Mouse (Mus musculus) spleen, adult 2 months (tissue): Measurements from ENCODE around the gene Sh3bp2. TPM values are rescaled to one million over a fixed set of nuclear protein-coding genes. Genes with fewer than 3 reads are reported as not detected.

Source experiments
- DNase-seq, 2 experiments: peaks; one replicate each; pipeline versions ENCODE4 v3.0.0 to v3.0.0-alpha.2; 2012 to 2021; ENCODE audit warnings: low spot score in 2 of 2, low read depth in 1 of 2
- H3K27ac ChIP-seq: fragments of 200-500 bp; 2 replicates; pipeline ENCODE4 v1.5.1; 2012; ENCODE audit warnings: low read length, inconsistent platforms; ENCODE audit not compliant: insufficient read depth
- H3K27me3 ChIP-seq: fragments of 200-500 bp; 2 replicates; pipeline ENCODE4 v1.6.1; 2012; ENCODE audit warnings: mild to moderate bottlenecking, moderate library complexity, low read length, inconsistent platforms; ENCODE audit not compliant: control insufficient read depth, insufficient read depth
- H3K36me3 ChIP-seq: fragments of 200-500 bp; 2 replicates; pipeline ENCODE4 v1.6.1; 2012; ENCODE audit warnings: mild to moderate bottlenecking, low read length, inconsistent platforms; ENCODE audit not compliant: control insufficient read depth, insufficient read depth
- H3K4me1 ChIP-seq: fragments of 200-500 bp; 2 replicates; pipeline ENCODE4 v1.6.1; 2011; ENCODE audit warnings: inconsistent platforms; ENCODE audit not compliant: control insufficient read depth, insufficient read depth, insufficient read length
- H3K4me3 ChIP-seq: fragments of 200-500 bp; 2 replicates; pipeline ENCODE4 v1.5.1; 2011; ENCODE audit warnings: mild to moderate bottlenecking, inconsistent platforms; ENCODE audit not compliant: insufficient read depth, insufficient read length; ENCODE audit errors: extremely low read depth
- CTCF ChIP-seq: fragments of 200-500 bp; IDR thresholded peaks from 2 replicates; pipeline ENCODE4 v1.5.1; 2011; ENCODE audit warnings: mild to moderate bottlenecking, inconsistent platforms; ENCODE audit not compliant: insufficient read depth, insufficient read length, insufficient replicate concordance; ENCODE audit errors: extremely low read depth
- POLR2A ChIP-seq: fragments of 200-500 bp; IDR thresholded peaks from 2 replicates; pipeline ENCODE4 v1.6.1; 2011; ENCODE audit warnings: low read depth, low read length, inconsistent platforms
- WGBS: fragments of 180-500 bp; shearing (Covaris S2); methylation state at CpG from one replicate; pipeline ENCODE4 v1.1.7; 2018; 5-methylcytosine and 5-hydroxymethylcytosine counted together
- polyA plus RNA-seq: library from polyadenylated mRNA; depleted of rRNA; stranded (reverse); fragments of >200 nt; gene quantifications from 2 replicates; pipeline ENCODE4 v1.2.3, GENCODE M21; 2012

Sh3bp2 gene
- polyA plus RNA-seq, 1 experiment: 51.3 TPM

- peak in 1 of 2 experiments; percentile 56 for DNase-seq
- H3K4me3 ChIP-seq: peak overlapping the region; percentile 61
- peaks cover 45% of the 10 kb centered on the region; the same call in 1 of the 2 replicates for H3K4me1 ChIP-seq
- no peaks in the 10 kb centered on the region for H3K27me3 ChIP-seq
- peak overlapping the region; percentile 82 for H3K27ac ChIP-seq
- 11% methylated on average over 4 of the region's 4 CpGs for WGBS
- peaks cover 3% of the 10 kb centered on the region; the same call in 1 of the 2 replicates for H3K36me3 ChIP-seq
- TF ChIP-seq CTCF: no peak
- peak; percentile 35 for TF ChIP-seq POLR2A
Measured at GRCm38 (mm10) chr5:34543114-34543513, 17.5 kb downstream of the Sh3bp2 start.

GRCm38 (mm10) chr5:34547410-34547809, 21.8 kb downstream of the Sh3bp2 start:
- DNase-seq: no peak
- H3K36me3 ChIP-seq: peaks cover 12% of the 10 kb centered on the region; the same call in 1 of the 2 replicates
- H3K27ac ChIP-seq: no peak overlapping the region

GRCm38 (mm10) chr5:34549135-34549482, 23.5 kb downstream of the Sh3bp2 start:
- no peak overlapping the region for H3K27ac ChIP-seq
- H3K4me3 ChIP-seq: peak overlapping the region; percentile 55
- DNase-seq: no peak
- no peaks in the 10 kb centered on the region for H3K27me3 ChIP-seq
- peaks cover 20% of the 10 kb centered on the region for H3K36me3 ChIP-seq
- TF ChIP-seq CTCF: no peak
- no peak for TF ChIP-seq POLR2A
- H3K4me1 ChIP-seq: peaks cover 27% of the 10 kb centered on the region
- WGBS: 44% methylated on average over 8 of the region's 8 CpGs

More at GRCm38 (mm10) chr5:34547410-34547809, 21.8 kb downstream of the Sh3bp2 start:
- H3K27me3 ChIP-seq: no peaks in the 10 kb centered on the region
- H3K4me1 ChIP-seq: peaks cover 39% of the 10 kb centered on the region
- TF ChIP-seq CTCF: peak; percentile 44; the same call in 1 of the 2 replicates
- no peak for TF ChIP-seq POLR2A
- H3K4me3 ChIP-seq: no peak overlapping the region

GRCm38 (mm10) chr5:34549483-34550221, 24.0 kb downstream of the Sh3bp2 start:
- TF ChIP-seq POLR2A (no peak), CTCF (no peak)
- DNase-seq: no peak
- WGBS: 3% methylated on average over 48 of the region's 49 CpGs
- no peaks in the 10 kb centered on the region for H3K27me3 ChIP-seq
- peaks cover 20% of the 10 kb centered on the region for H3K36me3 ChIP-seq
- no peak overlapping the region for H3K27ac ChIP-seq
- H3K4me3 ChIP-seq: peak overlapping the region; percentile 55
- H3K4me1 ChIP-seq: peaks cover 24% of the 10 kb centered on the region

DNA sequence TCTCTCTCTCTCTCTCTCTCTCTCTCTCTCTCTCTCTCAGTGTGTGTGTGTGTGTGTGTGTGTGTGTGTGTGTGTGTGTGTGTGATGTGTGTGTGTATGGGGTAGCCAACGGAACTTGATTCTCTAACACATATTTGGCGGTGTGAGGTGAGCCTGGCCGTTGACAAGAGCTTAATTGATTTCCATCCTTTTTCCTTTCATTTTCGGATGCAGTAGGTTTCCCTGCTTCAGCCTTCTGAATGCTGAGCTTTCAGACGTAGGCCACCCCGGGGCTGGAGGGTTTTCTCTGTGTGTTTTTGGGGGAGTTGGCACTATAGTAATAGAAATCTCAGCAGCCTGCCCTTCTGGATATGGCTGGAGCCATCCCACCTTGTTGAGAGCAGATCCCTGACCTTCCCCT, 24.6 kb downstream of the Sh3bp2 start:
- H3K4me3 ChIP-seq: peak overlapping the region; percentile 55; the same call in 1 of the 2 replicates
- 16% methylated on average over 6 of the region's 6 CpGs for WGBS
- no peak for DNase-seq
- peaks cover 24% of the 10 kb centered on the region for H3K4me1 ChIP-seq
- no peak overlapping the region for H3K27ac ChIP-seq
- H3K36me3 ChIP-seq: peaks cover 17% of the 10 kb centered on the region
- TF ChIP-seq POLR2A (no peak), CTCF (no peak)
- no peaks in the 10 kb centered on the region for H3K27me3 ChIP-seq

DNA sequence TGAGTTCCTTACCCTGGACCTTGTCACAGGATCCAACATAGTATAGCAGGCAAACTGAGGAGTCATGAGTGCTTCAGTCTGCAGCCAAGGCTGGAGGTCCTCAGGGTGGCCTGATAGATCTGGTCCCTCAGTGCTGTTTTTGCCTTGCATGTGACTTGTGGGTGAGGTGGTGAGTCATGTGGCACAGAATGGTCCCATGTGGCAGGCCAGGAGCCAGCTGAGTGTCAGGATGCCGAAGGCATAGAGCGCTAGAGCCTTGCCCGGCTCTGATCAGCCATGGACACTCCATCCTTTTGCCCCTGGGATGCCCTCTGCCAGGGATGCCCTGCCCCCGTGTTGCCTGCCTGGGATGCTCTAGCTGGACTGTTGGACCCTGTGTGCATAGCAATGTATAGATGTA, 26.2 kb downstream of the Sh3bp2 start:
- Histone ChIP-seq H3K27ac (no peak overlapping the region), H3K27me3 (no peaks in the 10 kb centered on the region), H3K36me3 (peaks cover 24% of the 10 kb centered on the region), H3K4me3 (no peak overlapping the region), H3K4me1 (peaks cover 19% of the 10 kb centered on the region)
- TF ChIP-seq POLR2A (no peak), CTCF (no peak)
- WGBS: 83% methylated on average over 4 of the region's 4 CpGs
- no peak for DNase-seq

DNA sequence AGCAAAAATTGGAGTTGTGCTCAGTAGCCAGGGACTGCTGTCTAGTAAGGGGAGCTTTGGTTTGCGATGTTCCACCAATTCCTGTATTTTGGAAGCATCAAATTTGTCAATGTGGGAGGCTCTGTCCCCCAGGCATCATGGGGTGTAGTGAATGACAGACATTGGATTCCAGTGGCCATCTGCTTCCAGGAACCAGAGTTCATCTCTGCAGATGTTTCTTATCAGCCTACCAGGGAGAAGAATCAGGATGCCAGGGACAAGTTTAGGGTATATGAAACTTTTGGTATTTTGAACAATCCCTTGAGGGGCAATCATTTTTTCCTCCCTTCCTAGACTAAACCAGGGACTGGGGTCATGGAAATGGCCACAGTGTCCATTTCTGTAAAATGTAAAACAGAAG, 38.2 kb downstream of the Sh3bp2 start:
- Histone ChIP-seq H3K27ac (no peak overlapping the region), H3K4me1 (no peaks in the 10 kb centered on the region; the same call in 1 of the 2 replicates), H3K36me3 (peaks cover 37% of the 10 kb centered on the region), H3K4me3 (no peak overlapping the region), H3K27me3 (no peaks in the 10 kb centered on the region)
- WGBS: 97% methylated on average over 1 of the region's 1 CpGs
- TF ChIP-seq POLR2A: no peak
- TF ChIP-seq CTCF: no peak
- no peak for DNase-seq
